Mouse (Mus musculus) CD4-positive, CD25-positive, alpha-beta regulatory T cell, adult 9 weeks (primary cell): ENCODE measurements around the gene BC048679. TPM values are rescaled to one million over a fixed set of nuclear protein-coding genes. Genes with fewer than 3 reads are reported as not detected.

Experiments used
- polyA plus RNA-seq: library from polyadenylated mRNA; unstranded; fragments of 100-300 nt; shearing (Covaris generic); gene quantifications from one replicate; pipeline ENCODE4 v1.2.1, GENCODE M21; 2017

BC048679 gene
- not detected for polyA plus RNA-seq

GRCm38 (mm10) chr7:81498181-81498580 is at the start of gene BC048679:
BC048679 (minus strand) TSS chr7:81498281.

DNA sequence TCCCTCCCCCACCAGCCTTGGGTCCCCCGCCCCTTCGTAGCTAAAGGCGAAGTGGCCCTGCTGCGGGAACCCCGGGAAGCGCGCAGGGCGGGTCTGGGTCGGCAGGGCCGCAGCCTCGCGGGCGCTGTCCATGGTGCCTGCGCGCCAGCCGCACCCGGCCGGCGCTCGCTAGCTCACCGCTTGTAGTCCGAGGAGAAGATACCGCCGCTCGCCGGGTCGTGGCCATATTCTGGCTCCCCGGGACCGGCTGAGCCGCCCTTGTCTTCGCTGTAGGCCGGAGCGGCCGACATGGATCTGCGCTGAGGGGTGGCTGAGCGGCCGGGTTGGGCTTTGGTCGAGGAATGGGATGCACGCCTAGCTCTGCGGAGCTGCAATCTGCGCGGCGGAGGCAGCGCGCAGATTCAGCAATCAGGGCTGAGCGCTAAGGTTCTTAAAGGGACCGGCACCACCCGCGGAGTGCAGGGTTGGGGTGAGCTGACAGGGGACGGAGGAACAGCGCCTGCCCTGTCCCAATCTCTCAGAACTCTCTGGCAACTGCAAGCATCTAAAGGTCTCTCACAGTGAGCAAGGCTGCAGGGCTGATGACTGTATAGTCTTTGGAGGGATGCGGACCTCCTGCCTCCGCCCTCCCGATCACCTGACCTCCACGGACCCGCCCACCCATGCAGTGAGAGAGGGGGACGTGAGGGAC is 4.6 kb downstream of the BC048679 start, which contains the start of gene Ap3b2:
Gene Ap3b2 (minus strand): TSS at position 595 of the 691 bp plus-strand sequence.

DNA sequence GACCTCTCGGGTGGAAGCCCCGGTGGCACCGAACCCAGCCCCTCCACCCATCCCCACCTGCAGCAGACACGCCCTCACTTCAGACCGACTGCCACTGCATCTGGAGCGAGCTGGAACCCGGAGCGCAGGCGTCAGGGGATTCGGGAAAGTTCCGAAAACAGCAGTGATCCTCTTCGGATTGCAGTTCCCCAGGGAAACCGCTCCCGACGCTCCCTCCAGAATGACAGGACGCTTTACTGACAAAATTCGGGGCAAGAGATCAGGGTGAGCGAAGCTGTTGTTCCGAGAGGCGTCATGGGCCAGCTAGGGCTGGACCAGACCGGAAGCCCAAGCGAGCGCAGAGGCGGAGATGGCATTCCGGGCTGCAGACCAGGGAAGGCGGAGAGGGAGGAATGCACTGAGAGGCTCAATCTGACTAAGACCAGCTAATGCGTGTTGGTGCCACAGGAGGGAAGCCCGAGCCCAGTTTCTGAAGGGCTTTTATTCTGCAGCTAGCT is 42.9 kb downstream of the BC048679 start, which contains the start of gene Cpeb1:
Gene Cpeb1 (minus strand): TSS at position 311 of the 497 bp plus-strand sequence.

Other genes with a start within 250 kb of the BC048679 start
- 978 TPM for gene Rps17, start 153.0 kb downstream of the BC048679 start, polyA plus RNA-seq
- gene Cpeb1, start 42.8 kb downstream of the BC048679 start, polyA plus RNA-seq: 0.36 TPM
- gene Ap3b2, start 4.4 kb downstream of the BC048679 start, polyA plus RNA-seq: not detected
- 6.8 TPM for gene Fsd2, start 68.7 kb upstream of the BC048679 start, polyA plus RNA-seq
- 2.6 TPM for gene Whamm, start 73.0 kb upstream of the BC048679 start, polyA plus RNA-seq
- 0.06 TPM for gene Homer2, start 209.2 kb upstream of the BC048679 start, polyA plus RNA-seq